Mouse (Mus musculus): Measurements from ENCODE around the gene Tmem269. TPM values are rescaled to one million over a fixed set of nuclear protein-coding genes. Genes with fewer than 3 reads are reported as not detected.

Gene Tmem269
- total RNA-seq, 4 experiments from 2014 or later: 0.30 to 0.62 TPM; not detected in 2

GRCm38 (mm10) chr4:119234348-119234747, 16.3 kb upstream of the Tmem269 start:
- DNase-seq: no peak

DNA sequence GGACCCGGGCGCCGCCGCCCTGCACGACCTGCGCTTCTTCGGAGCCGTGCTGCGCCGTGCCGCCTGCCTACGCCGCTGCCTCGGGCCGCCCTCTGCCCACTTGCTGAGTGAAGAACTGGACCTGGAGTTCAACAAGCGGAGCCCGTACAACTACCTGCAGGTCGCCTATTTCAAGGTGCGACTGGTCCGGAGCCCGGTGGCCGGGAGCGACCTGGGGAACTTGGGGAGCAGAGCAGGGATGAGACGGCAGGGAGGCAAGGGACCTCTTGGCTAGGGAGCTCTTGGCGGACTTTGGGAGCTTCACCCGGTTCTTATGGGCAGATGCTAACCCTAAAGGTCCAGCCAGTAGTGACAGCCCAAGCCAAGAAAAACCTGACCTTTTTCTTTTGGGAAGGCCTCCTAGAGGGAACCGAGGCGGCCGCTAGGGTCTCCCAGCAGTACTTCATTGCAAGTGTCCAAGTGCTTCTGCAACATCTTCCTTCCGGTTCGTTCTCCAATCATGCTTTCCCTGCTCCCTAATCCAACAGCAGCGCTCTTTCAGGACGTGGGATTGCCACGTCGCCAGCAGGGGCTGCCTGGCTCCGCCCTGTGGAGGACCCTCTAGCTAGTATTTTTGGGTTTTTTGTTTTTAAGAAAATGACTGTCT, 15.4 kb upstream of the Tmem269 start:
- peak; percentile 39 for DNase-seq

DNA sequence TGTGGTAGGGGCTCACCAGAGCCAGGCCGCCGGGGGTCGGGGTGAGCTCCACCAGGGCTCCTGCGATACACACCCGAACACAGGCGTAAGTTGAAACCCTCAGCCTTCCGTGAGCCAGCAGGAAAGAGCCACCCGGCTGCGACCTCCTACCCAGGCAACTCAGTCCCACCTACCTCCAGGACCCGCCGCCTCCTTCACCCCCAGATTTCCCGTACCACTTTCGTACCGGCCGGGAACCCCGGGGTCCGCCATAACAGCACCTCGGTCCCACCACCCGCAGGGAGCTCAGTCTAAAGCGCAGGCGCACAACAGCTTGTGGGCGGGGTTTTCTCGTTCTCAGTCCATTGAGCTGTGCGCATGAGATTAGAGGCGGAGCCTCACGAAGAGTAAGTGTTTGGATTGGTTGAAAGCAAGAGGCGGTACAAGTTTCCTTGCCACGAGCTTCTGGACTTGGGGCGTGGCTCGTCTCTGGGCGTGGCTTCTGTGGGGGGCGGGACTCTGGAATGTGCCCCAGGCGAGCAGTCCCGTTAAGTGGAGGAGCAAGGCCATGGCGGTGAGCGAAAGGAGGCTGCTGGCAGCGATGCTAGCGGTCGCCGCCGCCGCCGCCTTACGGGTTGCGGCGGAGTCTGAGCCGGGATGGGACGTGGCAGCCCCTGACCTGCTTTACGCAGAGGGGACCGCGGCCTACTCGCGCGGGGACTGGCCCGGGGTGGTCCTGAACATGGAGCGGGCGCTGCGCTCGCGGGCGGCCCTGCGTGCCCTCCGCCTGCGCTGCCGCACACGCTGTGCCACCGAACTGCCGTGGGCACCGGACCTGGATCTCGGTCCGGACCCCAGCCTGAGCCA, 14.6 kb upstream of the Tmem269 start, which contains the start of the genes AU022252 and P3h1:
AU022252 (minus strand) TSS at position 303 of the 846 bp plus-strand sequence.
P3h1 (plus strand) TSS at position 506 of the 846 bp plus-strand sequence.
- DNase-seq: peak; percentile 99

DNA sequence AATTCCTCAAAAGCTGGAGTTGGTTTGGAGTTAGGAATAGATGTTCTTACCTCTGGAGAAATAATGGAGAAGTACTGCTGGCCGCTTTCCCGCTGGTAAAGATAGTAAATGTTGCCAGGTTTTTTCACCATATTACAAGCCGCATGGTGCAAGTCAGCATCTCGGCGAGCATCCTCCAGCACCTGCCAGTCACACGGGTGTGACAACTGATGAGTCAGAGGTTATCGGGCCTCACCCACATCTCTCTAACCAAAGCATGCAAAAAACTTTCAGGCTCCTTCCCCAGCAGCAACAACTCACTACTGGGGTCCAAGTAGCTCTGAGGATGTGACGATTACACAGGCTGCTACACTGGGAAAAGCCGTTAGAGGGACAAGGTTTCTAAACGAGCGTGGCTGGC, 8.7 kb upstream of the Tmem269 start:
- no peak for DNase-seq

DNA sequence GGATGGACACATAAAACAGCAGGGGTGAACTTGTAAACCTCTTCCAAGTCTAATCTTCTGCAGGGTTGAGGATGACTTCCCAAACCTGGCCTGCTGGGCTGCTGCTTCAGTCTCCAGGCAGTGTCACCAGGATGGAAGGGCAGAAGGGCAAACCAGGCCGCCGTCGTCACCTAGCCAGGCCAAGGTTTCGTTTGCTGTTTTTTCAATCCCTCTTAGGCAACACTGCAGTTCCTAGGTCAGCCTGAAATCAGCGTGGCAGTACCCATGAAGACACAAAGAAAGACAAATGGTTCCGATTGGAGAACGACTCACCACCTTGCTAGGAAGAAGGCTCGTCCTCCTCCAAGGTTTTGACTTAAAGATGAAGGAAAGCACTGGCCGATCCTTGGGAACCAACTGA, 7.7 kb upstream of the Tmem269 start:
- DNase-seq: peak; percentile 47

DNA sequence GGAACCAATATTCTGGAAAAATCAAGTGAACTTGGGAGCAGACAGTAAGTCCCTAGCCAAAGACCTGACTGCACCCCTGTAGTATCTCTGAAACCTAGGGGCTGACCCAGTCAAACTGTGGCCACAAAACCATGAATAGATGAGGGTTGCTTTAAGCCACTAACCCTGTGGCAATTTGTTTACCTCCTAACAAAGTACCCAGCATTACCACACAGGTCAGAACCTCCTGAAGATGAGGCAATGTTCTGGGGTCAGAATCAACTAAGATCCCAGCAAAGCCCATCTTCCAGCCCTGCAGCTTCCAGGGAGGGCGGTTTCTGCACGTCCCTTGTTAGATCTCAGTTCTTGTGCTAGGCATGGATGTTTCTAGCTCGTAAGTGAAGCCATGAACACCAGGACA, 6.5 kb upstream of the Tmem269 start:
- no peak for DNase-seq

GRCm38 (mm10) chr4:119223696-119224095, 5.7 kb upstream of the Tmem269 start:
- peak; percentile 59 for DNase-seq

GRCm38 (mm10) chr4:119216667-119217066, 1.4 kb downstream of the Tmem269 start:
- DNase-seq: no peak

DNA sequence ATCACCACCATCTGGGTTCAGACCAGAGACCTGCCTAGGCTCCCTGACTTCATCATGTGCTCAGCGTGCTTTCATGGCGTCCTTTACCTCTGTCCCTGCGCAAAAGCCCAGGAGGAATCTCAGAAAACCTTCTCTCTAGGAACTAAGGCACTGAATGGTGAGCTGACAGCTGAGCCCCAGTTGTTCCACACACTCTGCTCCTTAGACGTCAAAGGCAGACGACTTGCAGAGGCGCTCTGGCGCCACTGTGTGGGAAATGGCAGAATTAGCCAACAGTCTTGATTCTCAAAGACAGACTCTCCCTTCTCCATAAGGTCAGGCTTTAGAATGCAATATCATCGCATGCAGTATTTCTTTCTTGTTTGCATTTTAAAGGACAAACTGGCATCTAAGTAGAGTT, 13.3 kb downstream of the Tmem269 start:
- DNase-seq: no peak

- DNase-seq: no peak
These were observed 19.9 kb downstream of the Tmem269 start for GRCm38 (mm10) chr4:119198105-119198504.

DNA sequence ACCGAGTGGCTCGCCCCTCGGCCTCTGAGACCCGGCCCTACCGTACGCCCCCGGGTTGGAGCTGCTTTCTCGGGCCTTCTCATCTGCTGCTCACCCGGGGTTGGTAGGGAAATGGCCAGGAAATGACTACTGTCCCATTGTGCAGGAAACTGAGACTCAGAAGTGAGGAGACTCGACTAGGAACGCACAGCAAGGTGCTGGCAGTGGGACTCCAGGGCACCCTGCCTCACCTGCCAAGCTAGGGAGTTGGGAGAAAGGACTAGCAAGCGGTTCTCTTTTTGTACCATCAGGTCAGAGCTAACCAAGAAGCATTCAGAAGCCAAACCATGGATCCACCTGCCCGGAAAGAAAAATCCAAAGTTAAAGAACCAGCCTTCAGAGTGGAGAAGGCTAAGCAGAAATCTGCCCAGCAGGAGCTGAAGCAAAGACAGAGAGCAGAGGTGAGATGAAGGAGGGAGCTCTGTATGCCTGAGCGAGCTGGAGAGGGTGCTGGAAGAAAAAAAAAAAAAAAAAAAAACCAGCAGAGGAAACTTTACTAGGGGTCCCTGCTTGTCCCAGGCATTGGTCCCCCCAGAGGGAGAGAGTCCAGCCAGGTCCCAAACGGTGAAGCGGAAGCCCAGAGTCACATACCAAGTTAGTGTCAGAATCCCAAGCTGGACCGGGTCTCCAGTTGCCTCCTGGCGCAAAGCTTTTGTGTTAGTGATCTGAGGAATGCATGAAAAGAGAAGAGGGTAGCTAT, 22.3 kb downstream of the Tmem269 start:
- no peak for DNase-seq

DNA sequence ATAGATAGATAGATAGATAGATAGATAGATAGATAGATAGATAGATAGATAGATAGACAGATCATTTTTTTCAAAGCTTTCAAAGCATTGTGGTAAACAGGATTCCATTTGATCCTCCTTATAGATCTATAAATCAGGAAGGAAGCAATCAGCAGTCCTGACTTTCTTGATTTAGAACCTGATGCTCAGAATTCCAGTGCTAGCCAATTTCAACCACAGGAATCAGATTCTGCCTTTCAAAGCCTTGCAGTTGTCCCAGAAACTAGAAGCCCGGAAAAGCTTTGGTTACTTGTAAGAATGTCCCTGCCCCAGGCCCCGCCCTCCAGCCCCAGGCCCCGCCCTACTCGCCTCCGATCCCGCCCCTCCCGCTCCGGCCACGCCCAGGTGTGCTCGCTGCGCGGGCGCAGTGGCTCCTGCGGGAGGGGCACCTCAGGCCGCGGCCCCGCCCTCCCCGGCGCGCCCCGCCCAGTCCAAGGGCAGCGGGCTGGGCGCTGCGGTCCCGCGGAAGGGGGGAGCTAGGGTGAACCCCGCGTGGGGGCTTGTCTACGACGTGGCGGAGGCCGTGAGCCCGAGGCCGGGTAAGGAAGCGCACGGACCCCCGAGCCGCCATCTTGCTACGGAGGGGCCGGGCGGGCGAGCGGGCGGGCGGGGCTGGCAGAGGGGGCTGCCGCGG, 23.0 kb downstream of the Tmem269 start, which contains the start of gene Svbp:
Svbp (plus strand) TSS at position 398 of the 673 bp plus-strand sequence.
- peak; percentile 79 for DNase-seq

DNA sequence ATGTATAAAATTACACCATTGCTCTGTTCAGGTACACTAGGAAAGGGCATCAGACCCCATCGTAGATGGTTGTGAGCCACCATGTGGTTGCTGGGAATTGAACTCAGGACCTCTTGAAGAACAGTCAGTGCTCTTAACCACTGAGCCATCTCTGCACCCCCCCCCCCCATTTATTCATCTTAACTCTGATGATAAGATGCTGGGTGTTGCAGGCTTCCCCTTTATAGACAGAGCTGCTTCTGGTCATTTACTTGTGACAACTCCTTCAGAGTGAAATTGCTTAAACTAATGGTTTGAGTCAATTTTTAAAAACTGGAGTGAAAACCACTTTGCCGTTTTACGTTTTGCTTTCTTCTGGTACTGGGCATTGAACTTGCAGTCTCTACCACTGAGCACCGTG, 25.3 kb downstream of the Tmem269 start:
- no peak for DNase-seq

DNA sequence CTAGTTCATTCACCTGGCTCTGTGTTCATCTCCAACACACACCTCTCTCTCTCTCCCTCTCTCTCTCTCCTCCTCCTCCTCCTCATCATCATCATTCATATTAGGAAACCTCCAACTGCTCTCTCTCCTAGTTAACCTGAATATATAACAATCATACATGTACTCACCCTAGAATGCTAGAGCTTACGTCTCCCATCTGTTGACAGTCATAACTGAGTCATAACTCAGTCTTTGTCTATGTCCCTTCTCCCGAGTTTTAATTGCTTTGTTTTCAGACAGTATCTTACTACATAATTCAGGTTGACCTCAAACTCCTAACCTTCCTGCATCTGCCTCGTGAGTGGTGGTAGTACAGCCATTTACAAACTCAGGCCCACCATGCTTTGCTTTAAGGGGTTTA, 26.7 kb downstream of the Tmem269 start:
- DNase-seq: no peak

DNA sequence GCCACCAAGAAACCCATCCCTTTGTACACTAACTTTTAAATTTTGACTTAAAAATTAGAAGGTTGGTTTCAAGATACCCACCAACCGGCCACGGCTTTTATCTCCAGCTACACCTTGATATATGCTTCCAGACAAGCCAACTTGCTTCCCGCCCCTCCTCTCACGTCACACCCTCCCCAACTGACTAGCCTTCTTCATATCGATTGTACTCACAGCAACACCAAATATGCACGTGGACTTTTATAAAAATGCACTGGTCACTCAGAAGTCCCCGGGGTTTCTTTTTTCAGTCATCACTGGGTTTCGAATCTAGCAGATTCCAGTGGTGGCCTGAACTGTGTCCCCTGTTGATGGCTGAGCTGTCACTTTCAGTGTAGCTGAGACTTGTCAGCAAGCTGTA, 27.4 kb downstream of the Tmem269 start:
- DNase-seq: no peak

DNA sequence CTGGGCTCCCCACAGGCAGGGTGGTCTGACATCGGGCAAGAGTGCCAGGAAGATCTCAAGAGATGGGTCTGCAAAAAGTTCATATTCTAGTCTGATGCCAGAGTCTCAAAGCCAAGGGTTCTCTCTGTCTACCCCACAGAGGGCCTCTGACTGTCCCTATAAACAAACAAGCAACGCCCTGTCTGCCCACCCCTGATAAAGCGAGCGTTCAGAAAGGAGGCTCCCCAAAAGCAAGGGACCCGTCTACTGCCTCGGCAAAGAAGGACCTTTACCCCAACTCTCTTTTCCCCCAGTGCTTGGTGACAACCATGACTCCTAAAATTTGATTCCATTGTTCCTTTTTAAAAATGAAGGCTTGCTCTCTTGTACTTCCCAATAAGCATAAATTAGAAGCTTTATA, 28.2 kb downstream of the Tmem269 start, which contains the start of gene Ermap:
Ermap (minus strand) TSS at position 148 of the 400 bp plus-strand sequence.
- no peak for DNase-seq

DNA sequence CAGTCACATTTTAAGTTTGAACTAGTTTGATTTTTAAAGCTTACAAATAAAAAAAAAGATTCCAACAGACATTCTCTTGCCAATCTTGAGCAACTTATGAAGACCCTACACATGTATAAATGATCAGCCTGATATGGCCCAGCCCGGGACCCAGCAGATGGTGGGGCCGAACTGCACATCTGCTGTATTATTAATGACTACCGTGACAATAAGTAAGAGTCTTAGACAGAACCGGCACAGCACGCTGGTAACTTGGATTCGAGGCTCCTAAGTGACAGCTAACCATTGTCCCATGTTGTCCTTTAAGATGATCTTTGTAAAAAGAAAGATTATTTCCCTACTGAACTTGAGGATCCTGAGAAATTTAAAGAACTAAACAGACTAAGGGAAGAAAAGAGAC, 28.6 kb downstream of the Tmem269 start:
- no peak for DNase-seq

DNA sequence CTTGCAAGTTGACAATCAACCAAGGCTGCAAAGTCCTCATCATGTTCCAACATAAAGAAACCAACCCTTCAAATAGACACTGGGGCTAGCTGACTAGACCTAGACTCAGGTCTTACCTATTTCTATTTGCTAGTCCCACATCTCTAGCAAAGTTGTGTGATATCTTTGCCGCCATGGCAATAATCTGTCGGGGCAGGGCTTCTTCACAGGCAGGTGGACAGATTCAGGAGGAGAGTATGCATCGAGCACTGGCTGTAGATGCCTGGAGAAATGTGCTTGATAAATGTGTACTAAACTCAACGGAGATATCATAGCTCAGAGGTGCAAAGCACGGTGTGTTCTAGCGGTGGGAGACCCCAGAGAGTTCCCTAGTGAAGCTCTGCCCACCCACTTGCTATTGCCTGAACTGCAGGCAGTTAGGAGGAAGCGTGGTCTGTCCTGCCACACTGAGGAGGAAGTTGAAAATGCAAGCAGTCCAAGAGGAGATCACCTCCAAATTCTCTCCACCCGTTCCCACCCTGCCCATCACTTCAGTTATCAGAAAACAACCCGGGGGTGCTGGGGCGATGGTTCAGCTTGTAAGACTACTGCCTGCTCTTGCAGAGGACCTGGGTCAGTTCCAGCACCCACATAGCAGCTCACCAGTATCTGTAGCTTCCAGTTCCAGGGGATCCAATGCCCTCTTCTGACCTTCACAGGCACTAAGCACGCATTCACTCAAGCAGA, 29.8 kb downstream of the Tmem269 start:
- no peak for DNase-seq

DNA sequence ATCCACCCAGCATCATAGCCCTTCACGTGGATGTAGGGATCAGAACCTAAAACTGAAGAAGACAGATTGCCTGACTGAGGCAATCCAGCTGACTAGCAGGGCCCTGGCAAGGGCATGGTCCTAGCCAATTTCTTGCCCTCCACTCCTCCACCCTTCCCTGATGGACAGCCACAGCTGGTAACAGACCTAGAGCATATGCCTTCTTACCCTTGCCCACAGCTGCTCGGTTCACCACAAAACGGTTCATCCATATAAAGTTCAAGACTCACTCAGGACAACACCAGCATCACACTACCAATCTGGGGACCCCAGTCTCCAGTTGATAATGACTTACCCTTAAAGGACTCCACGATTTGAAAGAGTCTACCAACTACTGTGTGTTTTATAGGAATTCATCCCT, 32.2 kb downstream of the Tmem269 start:
- DNase-seq: no peak

- no peak for DNase-seq
These were observed 34.5 kb downstream of the Tmem269 start for GRCm38 (mm10) chr4:119183525-119183924.

DNA sequence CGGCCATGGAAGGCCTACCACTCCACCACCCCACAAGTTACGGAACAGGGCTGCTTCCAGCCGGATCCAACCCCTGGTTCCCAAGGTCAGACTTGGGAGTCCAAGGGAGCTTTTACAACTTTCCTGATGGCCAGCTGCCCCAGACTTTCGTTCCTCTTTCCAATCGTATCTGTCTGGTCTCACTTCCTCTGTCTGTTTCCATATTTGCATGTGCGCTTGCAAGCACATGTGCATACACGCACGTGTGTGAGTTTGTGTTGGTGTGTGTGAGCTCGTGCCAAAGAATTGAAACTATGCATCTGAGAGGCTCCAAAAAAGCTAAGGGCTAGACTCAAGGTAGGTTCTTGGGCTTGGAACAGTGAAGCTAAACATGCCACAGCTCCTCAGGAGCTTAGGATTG, 36.6 kb downstream of the Tmem269 start:
- no peak for DNase-seq
